Mouse (Mus musculus) CH12.LX (cell line): Measurements from ENCODE around the gene 2610528A11Rik. TPM values are rescaled to one million over a fixed set of nuclear protein-coding genes. Genes with fewer than 3 reads are reported as not detected.
A peak's percentile ranks its signal among the peaks of the same experiment; 100 is the strongest.
"Not testable (repeated sequence)": the region's sequence is repeated elsewhere in the genome, so short reads cannot be mapped to it uniquely, and the experiment has no call there.

Source experiments
- DNase-seq: peaks from one replicate; pipeline ENCODE4 v3.0.0-alpha.2; 2013; ENCODE audit errors: extremely low read depth
- H3K27ac ChIP-seq: 2 replicates; pipeline ENCODE4 v1.5.1; 2012; ENCODE audit warnings: low read depth, mild to moderate bottlenecking, control low read depth, moderate library complexity; ENCODE audit not compliant: insufficient read depth
- H3K27me3 ChIP-seq: replicated peaks from 2 replicates; pipeline ENCODE3; 2012; ENCODE audit warnings: inconsistent platforms
- H3K36me3 ChIP-seq, 2 experiments: replicated peaks in 1 of 2; 2 replicates each; pipeline versions ENCODE3 to v1.6.1; 2012; ENCODE audit warnings: inconsistent platforms in 1 of 2, low read length in 1 of 2, mild to moderate bottlenecking in 1 of 2, mixed read lengths in 1 of 2, moderate library complexity in 1 of 2; ENCODE audit not compliant: control insufficient read depth in 1 of 2, insufficient read depth in 1 of 2
- H3K4me1 ChIP-seq, 2 experiments: 2 replicates each; pipeline ENCODE4 v1.6.1; 2012; ENCODE audit warnings: inconsistent platforms in 1 of 2, moderate library complexity in 1 of 2; ENCODE audit not compliant: insufficient read depth in 2 of 2, control insufficient read depth in 1 of 2
- H3K4me2 ChIP-seq: 2 replicates; pipeline ENCODE4 v1.6.1; 2012; ENCODE audit warnings: low read depth, mild to moderate bottlenecking, control low read depth; ENCODE audit not compliant: poor library complexity, insufficient read depth, severe bottlenecking
- H3K4me3 ChIP-seq, 3 experiments: fragments of 150-350 bp in 1 of 3; sonication (generic) in 1 of 3; replicated peaks in 1 of 3; 2 replicates each; pipeline versions ENCODE3 to v1.5.1; 2011 to 2012; ENCODE audit warnings: low read depth in 2 of 3, low read length in 2 of 3, mild to moderate bottlenecking in 2 of 3, moderate library complexity in 2 of 3, control low read depth in 1 of 3, improper control_type of control experiment in 1 of 3, inconsistent platforms in 1 of 3, mixed read lengths in 1 of 3; ENCODE audit not compliant: poor library complexity in 1 of 3
- H3K79me2 ChIP-seq: replicated peaks from 2 replicates; pipeline ENCODE4 v1.6.1; 2012; ENCODE audit warnings: mild to moderate bottlenecking, moderate library complexity; ENCODE audit not compliant: control insufficient read depth, poor library complexity, insufficient read depth, severe bottlenecking; ENCODE audit errors: extremely low read depth
- H3K9ac ChIP-seq: 2 replicates; pipeline ENCODE4 v1.6.1; 2012; ENCODE audit warnings: low read depth, mild to moderate bottlenecking, control low read depth, moderate library complexity; ENCODE audit not compliant: insufficient read depth
- H3K9me3 ChIP-seq: replicated peaks from 2 replicates; pipeline ENCODE3; 2012; ENCODE audit warnings: low read length, inconsistent platforms, mixed read lengths
- CHD2 ChIP-seq: IDR thresholded peaks from 2 replicates; pipeline ENCODE4 v1.6.1; 2011; ENCODE audit warnings: low read length, improper control_type of control experiment
- CTCF ChIP-seq, 2 experiments: IDR thresholded peaks in 1 of 2; conservative IDR thresholded peaks in 1 of 2; 2 replicates each; pipeline ENCODE4 v1.5.1; 2011 to 2012; ENCODE audit warnings: low read depth in 2 of 2, low read length in 2 of 2, improper control_type of control experiment in 1 of 2, inconsistent platforms in 1 of 2, mild to moderate bottlenecking in 1 of 2, moderate library complexity in 1 of 2
- E2F4 ChIP-seq: IDR thresholded peaks from 2 replicates; pipeline ENCODE4 v1.6.1; 2011; ENCODE audit warnings: low read depth, low read length, improper control_type of control experiment; ENCODE audit not compliant: insufficient replicate concordance
- ELF1 ChIP-seq: IDR thresholded peaks from 2 replicates; pipeline ENCODE4 v1.6.1; 2014; ENCODE audit warnings: low read depth, mild to moderate bottlenecking, inconsistent platforms, low read length, improper control_type of control experiment
- MAZ ChIP-seq: IDR thresholded peaks from 2 replicates; pipeline ENCODE4 v1.6.1; 2012; ENCODE audit warnings: low read depth, mild to moderate bottlenecking, inconsistent platforms, low read length, improper control_type of control experiment, moderate library complexity
- MYC ChIP-seq: IDR thresholded peaks from 2 replicates; pipeline ENCODE4 v1.6.1; 2011; ENCODE audit warnings: low read depth, mild to moderate bottlenecking, improper control_type of control experiment, low read length
- NELFE ChIP-seq: IDR thresholded peaks from 2 replicates; pipeline ENCODE4 v1.6.1; 2011; ENCODE audit warnings: low read depth, low read length, improper control_type of control experiment
- RCOR1 ChIP-seq: conservative IDR thresholded peaks from 2 replicates; pipeline ENCODE4 v1.6.1; 2012; ENCODE audit warnings: low read depth, mild to moderate bottlenecking, inconsistent platforms, low read length, improper control_type of control experiment
- TBP ChIP-seq: conservative IDR thresholded peaks from 2 replicates; pipeline ENCODE4 v1.6.1; 2011; ENCODE audit warnings: low read depth, low read length, improper control_type of control experiment
- UBTF ChIP-seq: IDR thresholded peaks from 2 replicates; pipeline ENCODE4 v1.6.1; 2012; ENCODE audit warnings: low read depth, mild to moderate bottlenecking, inconsistent platforms, low read length, improper control_type of control experiment, moderate library complexity
- USF2 ChIP-seq: conservative IDR thresholded peaks from 2 replicates; pipeline ENCODE4 v1.6.1; 2011; ENCODE audit warnings: low read depth, low read length, improper control_type of control experiment
- ZNF384 ChIP-seq: IDR thresholded peaks from 2 replicates; pipeline ENCODE4 v1.6.1; 2012; ENCODE audit warnings: low read depth, low read length, improper control_type of control experiment, inconsistent platforms
- dilution Hi-C: fragments of 300-500 bp; cut with MboI; formaldehyde crosslinking; loops from 2 replicates; pipeline ENCODE4 v1.14.3; 2020; ENCODE audit warnings: low sequenced_read_pairs; ENCODE audit not compliant: extremely low pct_unique_long_range_greater_than_20kb, extremely low pct_ligation_motif_present
- in situ Hi-C: fragments of 300-500 bp; cut with MboI; formaldehyde crosslinking; loops from 3 replicates; pipeline ENCODE4 v1.14.3; 2019; ENCODE audit warnings: low sequenced_read_pairs, low pct_ligation_motif_present, low pct_unique_long_range_greater_than_20kb, mixed read lengths
- polyA plus RNA-seq: library from polyadenylated mRNA; unstranded; fragments of >175 nt; gene quantifications from 2 replicates; pipeline ENCODE4 v1.2.1, GENCODE M21; 2012; ENCODE audit warnings: low read depth; ENCODE audit not compliant: insufficient read length
- total RNA-seq, 2 experiments: library from RNA; depleted of rRNA; stranded (reverse); fragments of 300-350 nt in 1 of 2; fragments of >200 nt in 1 of 2; gene quantifications; 2 replicates each; pipeline ENCODE4 v1.2.3; 2012 to 2014

Gene 2610528A11Rik
- total and polyA plus RNA-seq, 3 experiments = not detected

- H3K36me3 ChIP-seq = peaks cover 1 to 10% of the 10 kb centered on the region in 2 experiments
- not testable (repeated sequence) for H3K27ac ChIP-seq, H3K9ac ChIP-seq, H3K9me3 ChIP-seq, H3K4me3 ChIP-seq, DNase-seq
- in situ Hi-C loops = loop anchor here (25.0 kb wide), 1 partner anchor 275 kb away; no protein-coding TSS in a partner anchor
- H3K79me2 ChIP-seq = peaks cover 10% of the 10 kb centered on the region
- peaks cover 2 to 32% of the 10 kb centered on the region in 2 experiments for H3K4me1 ChIP-seq
- 0 out of 2 replicates have a peak, but pooled peaks have one; percentile 31 for TF ChIP-seq MYC
- peak in 1 of 2 experiments; percentile 32; a peak in 2 of 4 replicates for TF ChIP-seq CTCF (conservative IDR thresholded peaks at IDR 0.05 in 1 of 2, IDR thresholded peaks at IDR 0.05 in 1 of 2; ENCODE audit: low read depth in 2 of 2, low read length in 2 of 2)
- TF ChIP-seq, all 38 proteins: peak for 2; not testable (repeated sequence) for 36
- H3K27me3 ChIP-seq, H3K4me2 ChIP-seq, dilution Hi-C loops: not testable (repeated sequence)
These were observed 23.8 kb upstream of the 2610528A11Rik start for GRCm38 (mm10) chr14:37137596-37137995.

- Histone ChIP-seq H3K27me3 (no peaks in the 10 kb centered on the region), H3K27ac (no peak overlapping the region)
- dilution Hi-C loops = no loop called here
- TF ChIP-seq CHD2 = no peak
- TF ChIP-seq NELFE = no peak
- TF ChIP-seq ZNF384 = no peak; the same call in 1 of the 2 replicates
- TF ChIP-seq UBTF = no peak
- TF ChIP-seq TBP = no peak
- no peak for TF ChIP-seq E2F4
- TF ChIP-seq ELF1 = no peak
- TF ChIP-seq MYC = no peak
- no peak for TF ChIP-seq USF2
- TF ChIP-seq RCOR1 = no peak
- TF ChIP-seq, all 38 proteins: peak for 0
- peak overlapping the region in 2 of 3 experiments; percentile 48 to 85 for H3K4me3 ChIP-seq
- peak overlapping the region; percentile 53; the same call in 1 of the 2 replicates for H3K9ac ChIP-seq
- H3K36me3 ChIP-seq = peaks cover 11 to 24% of the 10 kb centered on the region in 2 experiments
- peaks cover 2 to 38% of the 10 kb centered on the region in 2 experiments for H3K4me1 ChIP-seq
- H3K9me3 ChIP-seq = no peaks in the 10 kb centered on the region
- in situ Hi-C loops = loop anchor here (25.0 kb wide), 1 partner anchor 274 kb away; no protein-coding TSS in a partner anchor
- no peak for DNase-seq
- H3K79me2 ChIP-seq = peaks cover 24% of the 10 kb centered on the region
- H3K4me2 ChIP-seq = peak overlapping the region; percentile 94
These were observed 22.3 kb upstream of the 2610528A11Rik start for GRCm38 (mm10) chr14:37136110-37136509.

GRCm38 (mm10) chr14:37135671-37136070, 21.8 kb upstream of the 2610528A11Rik start:
- dilution Hi-C loops = no loop called here
- TF ChIP-seq MYC (peak; percentile 50; the same call in 1 of the 2 replicates), MAZ (no peak)
- Histone ChIP-seq H3K4me3 (peak overlapping the region; percentile 48 to 85 (median 59)), H3K79me2 (peaks cover 27% of the 10 kb centered on the region), H3K27me3 (no peaks in the 10 kb centered on the region), H3K27ac (peak overlapping the region; percentile 71; the same call in 1 of the 2 replicates), H3K9ac (peak overlapping the region; percentile 80), H3K4me1 (peaks cover 2 to 38% of the 10 kb centered on the region in 2 experiments), H3K4me2 (peak overlapping the region; percentile 25), H3K36me3 (peaks cover 15 to 28% of the 10 kb centered on the region in 2 experiments), H3K9me3 (no peaks in the 10 kb centered on the region)
- DNase-seq = peak; percentile 52
- in situ Hi-C loops = loop anchor here (25.0 kb wide), 1 partner anchor 273 kb away; no protein-coding TSS in a partner anchor
